Mouse (Mus musculus) kidney, postnatal 0 days (tissue): ENCODE measurements around the gene Zbtb24. TPM values are rescaled to one million over a fixed set of nuclear protein-coding genes. Genes with fewer than 3 reads are reported as not detected.

Source experiments
- ATAC-seq: fragments of 200-750 bp; cut with Nextera tagmentation; replicated peaks from 2 replicates; pipeline ENCODE4 v1.8.0; 2017; ENCODE audit warnings: low read depth, moderate number of reproducible peaks, moderate TSS enrichment, moderate library complexity; ENCODE audit not compliant: low FRiP score
- DNase-seq: peaks from one replicate; pipeline ENCODE4 v3.0.0-alpha.2; 2016; ENCODE audit warnings: low spot score
- H3K27ac ChIP-seq: fragments of 300-500 bp; sonication (generic); 2 replicates; pipeline ENCODE4 v1.5.1; 2014; ENCODE audit warnings: mild to moderate bottlenecking
- H3K27me3 ChIP-seq: fragments of 300-500 bp; sonication (generic); 2 replicates; pipeline ENCODE4 v1.6.1; 2014; ENCODE audit warnings: low read length, mixed read lengths; ENCODE audit not compliant: insufficient read depth
- H3K36me3 ChIP-seq: fragments of 300-500 bp; sonication (generic); 2 replicates; pipeline ENCODE4 v1.6.1; 2014; ENCODE audit warnings: low read length, mixed read lengths; ENCODE audit not compliant: insufficient read depth
- H3K4me1 ChIP-seq: fragments of 300-500 bp; sonication (generic); replicated peaks from 2 replicates; pipeline ENCODE4 v1.6.1; 2014; ENCODE audit warnings: antibody characterized with exemption, low read length, mixed read lengths; ENCODE audit not compliant: insufficient read depth
- H3K4me2 ChIP-seq: fragments of 300-500 bp; sonication (generic); 2 replicates; pipeline ENCODE4 v1.6.1; 2014; ENCODE audit warnings: mild to moderate bottlenecking, low read length, moderate library complexity, mixed read lengths
- H3K4me3 ChIP-seq: fragments of 300-500 bp; sonication (generic); replicated peaks from 2 replicates; pipeline ENCODE4 v1.5.1; 2014; ENCODE audit warnings: low read depth, low read length
- H3K9ac ChIP-seq: fragments of 300-500 bp; sonication (generic); 2 replicates; pipeline ENCODE4 v1.6.1; 2014; ENCODE audit warnings: low read depth, low read length
- H3K9me3 ChIP-seq: fragments of 300-500 bp; sonication (generic); replicated peaks from 2 replicates; pipeline ENCODE4 v1.6.1; 2016; ENCODE audit warnings: low read length, inconsistent platforms, mixed read lengths
- CTCF ChIP-seq: IDR thresholded peaks from 2 replicates; pipeline ENCODE4 v1.5.1; 2016; ENCODE audit warnings: antibody characterized with exemption, low read depth, mild to moderate bottlenecking, moderate library complexity
- WGBS: fragments of 180-500 bp; shearing (Covaris S2); extraction: QIAGEN DNeasy Blood & Tissue Kit; methylation state at CpG from one replicate; pipeline ENCODE4 v1.1.7; 2014; 5-methylcytosine and 5-hydroxymethylcytosine counted together
- polyA plus RNA-seq: library from polyadenylated mRNA; unstranded; fragments of >200 nt; fragmentation: Nextera tagmentation; extraction: Ambion mirVana; gene quantifications from 2 replicates; pipeline ENCODE4 v1.2.1, GENCODE M21; 2015

The Zbtb24 gene
- polyA plus RNA-seq, 1 experiment from 2014 or later: 18.4 TPM

GRCm38 (mm10) chr10:41450780-41451522, 768 bp downstream of the Zbtb24 start:
- Histone ChIP-seq H3K4me1 (peaks cover 8% of the 10 kb centered on the region; the same call in 1 of the 2 replicates), H3K36me3 (peaks cover 13% of the 10 kb centered on the region), H3K4me3 (peak overlapping the region; percentile 77), H3K9me3 (no peaks in the 10 kb centered on the region), H3K27me3 (no peaks in the 10 kb centered on the region), H3K27ac (peak overlapping the region; percentile 78), H3K4me2 (peak overlapping the region; percentile 78), H3K9ac (peak overlapping the region; percentile 86)
- ATAC-seq (0 out of 2 replicates have a peak, but pooled peaks have one; percentile 8), DNase-seq (peak; percentile 38)
- WGBS: 49% methylated on average over 18 of the region's 18 CpGs
- TF ChIP-seq CTCF: no peak

GRCm38 (mm10) chr10:41451656-41452055, 1.5 kb downstream of the Zbtb24 start:
- Histone ChIP-seq H3K4me3 (no peak overlapping the region), H3K4me1 (peaks cover 8% of the 10 kb centered on the region; the same call in 1 of the 2 replicates), H3K4me2 (no peak overlapping the region), H3K9ac (no peak overlapping the region), H3K27ac (no peak overlapping the region), H3K27me3 (no peaks in the 10 kb centered on the region), H3K36me3 (peaks cover 20% of the 10 kb centered on the region), H3K9me3 (no peaks in the 10 kb centered on the region)
- DNase-seq (no peak), ATAC-seq (no peak)
- no peak for TF ChIP-seq CTCF
- 83% methylated on average over 9 of the region's 9 CpGs for WGBS

GRCm38 (mm10) chr10:41452791-41453190, 2.6 kb downstream of the Zbtb24 start:
- no peak overlapping the region for H3K4me2 ChIP-seq
- ATAC-seq: no peak
- no peaks in the 10 kb centered on the region for H3K27me3 ChIP-seq
- H3K4me1 ChIP-seq: peaks cover 8% of the 10 kb centered on the region; the same call in 1 of the 2 replicates
- no peak for TF ChIP-seq CTCF
- peaks cover 22% of the 10 kb centered on the region for H3K36me3 ChIP-seq
- 93% methylated on average over 3 of the region's 3 CpGs for WGBS
- no peak overlapping the region for H3K9ac ChIP-seq
- no peaks in the 10 kb centered on the region for H3K9me3 ChIP-seq
- H3K27ac ChIP-seq: no peak overlapping the region
- DNase-seq: no peak
- H3K4me3 ChIP-seq: no peak overlapping the region

GRCm38 (mm10) chr10:41459990-41460389, 9.8 kb downstream of the Zbtb24 start:
- no peak for TF ChIP-seq CTCF
- ATAC-seq: no peak
- Histone ChIP-seq H3K4me3 (no peak overlapping the region), H3K9me3 (no peaks in the 10 kb centered on the region), H3K27ac (no peak overlapping the region), H3K4me1 (no peaks in the 10 kb centered on the region), H3K4me2 (no peak overlapping the region), H3K36me3 (peaks cover 35% of the 10 kb centered on the region), H3K27me3 (no peaks in the 10 kb centered on the region), H3K9ac (no peak overlapping the region)
- no peak for DNase-seq
- WGBS: 87% methylated on average over 4 of the region's 4 CpGs

GRCm38 (mm10) chr10:41460501-41460900, 10.3 kb downstream of the Zbtb24 start:
- WGBS: 12% methylated on average over 2 of the region's 2 CpGs
- ATAC-seq: no peak

GRCm38 (mm10) chr10:41461057-41461722, 11.0 kb downstream of the Zbtb24 start:
- Histone ChIP-seq H3K27me3 (no peaks in the 10 kb centered on the region), H3K9ac (no peak overlapping the region), H3K4me1 (no peaks in the 10 kb centered on the region), H3K4me2 (no peak overlapping the region), H3K9me3 (no peaks in the 10 kb centered on the region), H3K36me3 (peaks cover 34% of the 10 kb centered on the region), H3K27ac (no peak overlapping the region), H3K4me3 (no peak overlapping the region)
- no peak for DNase-seq
- no peak for ATAC-seq
- no peak for TF ChIP-seq CTCF
- 87% methylated on average over 3 of the region's 3 CpGs for WGBS

More at GRCm38 (mm10) chr10:41460501-41460900, 10.3 kb downstream of the Zbtb24 start:
- Histone ChIP-seq H3K27me3 (no peaks in the 10 kb centered on the region), H3K27ac (no peak overlapping the region), H3K4me3 (no peak overlapping the region), H3K9me3 (no peaks in the 10 kb centered on the region), H3K36me3 (peaks cover 37% of the 10 kb centered on the region), H3K4me2 (no peak overlapping the region), H3K4me1 (no peaks in the 10 kb centered on the region), H3K9ac (no peak overlapping the region)
- no peak for DNase-seq
- no peak for TF ChIP-seq CTCF
